Mouse (Mus musculus): ENCODE measurements around the gene Nckap5l.
"Not testable (repeated sequence)": the region's sequence is repeated elsewhere in the genome, so short reads cannot be mapped to it uniquely, and the experiment has no call there.

The Nckap5l gene

GRCm38 (mm10) chr15:99393386-99394252, 63.9 kb downstream of the Nckap5l start:
- no peak for DNase-seq (ENCODE audit: low spot score)

GRCm38 (mm10) chr15:99392486-99393385, 64.8 kb downstream of the Nckap5l start, which contains the start of gene Tmbim6:
Gene Tmbim6 (plus strand): TSS chr15:99392882.
- DNase-seq (ENCODE audit: low spot score): peak; percentile 93

- DNase-seq (ENCODE audit: low spot score): no peak
These were observed 65.6 kb downstream of the Nckap5l start for GRCm38 (mm10) chr15:99391975-99392374.

GRCm38 (mm10) chr15:99390472-99391401, 66.8 kb downstream of the Nckap5l start:
- DNase-seq (ENCODE audit: low spot score): no peak

GRCm38 (mm10) chr15:99387976-99388375, 69.6 kb downstream of the Nckap5l start:
- no peak for DNase-seq (ENCODE audit: low spot score)

GRCm38 (mm10) chr15:99386796-99387195, 70.8 kb downstream of the Nckap5l start:
- DNase-seq (ENCODE audit: low spot score): no peak

GRCm38 (mm10) chr15:99386110-99386509, 71.4 kb downstream of the Nckap5l start:
- not testable (repeated sequence) for DNase-seq (ENCODE audit: low spot score)

- no peak for DNase-seq (ENCODE audit: low spot score)
These were observed 73.5 kb downstream of the Nckap5l start for GRCm38 (mm10) chr15:99384071-99384470.

GRCm38 (mm10) chr15:99382893-99383292, 74.7 kb downstream of the Nckap5l start:
- no peak for DNase-seq (ENCODE audit: low spot score)

GRCm38 (mm10) chr15:99376240-99376639, 81.3 kb downstream of the Nckap5l start:
- no peak for DNase-seq (ENCODE audit: low spot score)

- DNase-seq (ENCODE audit: low spot score): no peak
These were observed 82.0 kb downstream of the Nckap5l start for GRCm38 (mm10) chr15:99375581-99375980.

GRCm38 (mm10) chr15:99375036-99375435, 82.5 kb downstream of the Nckap5l start:
- DNase-seq (ENCODE audit: low spot score): no peak

- DNase-seq (ENCODE audit: low spot score): no peak
These were observed 84.8 kb downstream of the Nckap5l start for GRCm38 (mm10) chr15:99372761-99373160.
